Mouse (Mus musculus): ENCODE measurements around the gene Bcl7c. TPM values are rescaled to one million over a fixed set of nuclear protein-coding genes. Genes with fewer than 3 reads are reported as not detected.

Gene Bcl7c
- total and polyA plus RNA-seq, 3 experiments = 28.0 to 71.3 (median 60.5) TPM

DNA sequence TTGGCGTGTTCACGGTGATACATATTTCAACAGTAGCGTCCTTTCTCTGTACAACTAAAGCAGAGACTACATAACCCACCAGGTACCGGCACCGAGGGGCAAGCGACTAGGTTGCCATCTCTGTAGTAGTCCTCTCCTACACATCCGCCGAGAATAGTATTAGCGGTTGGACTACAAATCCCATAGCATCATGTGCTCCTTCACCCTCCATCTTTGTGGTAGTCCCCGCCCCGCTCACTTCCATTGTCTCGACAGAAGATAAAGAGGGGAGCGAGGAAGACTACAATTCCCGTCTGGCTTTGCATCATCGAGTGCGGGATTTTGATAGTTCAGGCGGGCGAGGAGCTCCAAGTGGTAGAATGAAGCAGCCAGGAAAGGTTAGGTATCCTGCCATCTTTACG lies 36.5 kb upstream of the Bcl7c start (continued):
- TF ChIP-seq USF1 (IDR thresholded peaks at IDR 0.05; ENCODE audit: low read depth, low read length) (peak; percentile 54), IRF4 (IDR thresholded peaks at IDR 0.05; ENCODE audit: low read depth, low read length) (0 out of 2 replicates have a peak, but pooled peaks have one; percentile 25), NRF1 (IDR thresholded peaks at IDR 0.05; ENCODE audit: low read depth, low read length) (peak; percentile 43; the same call in 1 of the 2 replicates), ZKSCAN1 (IDR thresholded peaks at IDR 0.05; ENCODE audit: borderline replicate concordance, low read depth, low read length) (no peak), MAX (IDR thresholded peaks at IDR 0.05; ENCODE audit: low read length) (peak; percentile 55), JUN (IDR thresholded peaks at IDR 0.05; ENCODE audit: insufficient read depth, low read depth, low read length) (no peak), MEF2A (IDR thresholded peaks at IDR 0.05; ENCODE audit: borderline replicate concordance, low read depth, low read length) (no peak), SIN3A (IDR thresholded peaks at IDR 0.05; ENCODE audit: low read length) (0 out of 2 replicates have a peak, but pooled peaks have one; percentile 42), ELF1 (IDR thresholded peaks at IDR 0.05; ENCODE audit: low read depth, low read length) (peak; percentile 56), RCOR1 (conservative IDR thresholded peaks at IDR 0.05; ENCODE audit: low read depth, low read length) (peak; percentile 51; the same call in 1 of the 2 replicates), MAZ (IDR thresholded peaks at IDR 0.05; ENCODE audit: low read depth, low read length) (peak; percentile 75), TCF12 (IDR thresholded peaks at IDR 0.05; ENCODE audit: low read depth, low read length) (no peak; the same call in 1 of the 2 replicates), KAT2A (IDR thresholded peaks at IDR 0.05; ENCODE audit: insufficient replicate concordance, low read length) (peak; percentile 92; the same call in 1 of the 2 replicates), EP300 (IDR thresholded peaks at IDR 0.05; ENCODE audit: low read length) (no peak)

DNA sequence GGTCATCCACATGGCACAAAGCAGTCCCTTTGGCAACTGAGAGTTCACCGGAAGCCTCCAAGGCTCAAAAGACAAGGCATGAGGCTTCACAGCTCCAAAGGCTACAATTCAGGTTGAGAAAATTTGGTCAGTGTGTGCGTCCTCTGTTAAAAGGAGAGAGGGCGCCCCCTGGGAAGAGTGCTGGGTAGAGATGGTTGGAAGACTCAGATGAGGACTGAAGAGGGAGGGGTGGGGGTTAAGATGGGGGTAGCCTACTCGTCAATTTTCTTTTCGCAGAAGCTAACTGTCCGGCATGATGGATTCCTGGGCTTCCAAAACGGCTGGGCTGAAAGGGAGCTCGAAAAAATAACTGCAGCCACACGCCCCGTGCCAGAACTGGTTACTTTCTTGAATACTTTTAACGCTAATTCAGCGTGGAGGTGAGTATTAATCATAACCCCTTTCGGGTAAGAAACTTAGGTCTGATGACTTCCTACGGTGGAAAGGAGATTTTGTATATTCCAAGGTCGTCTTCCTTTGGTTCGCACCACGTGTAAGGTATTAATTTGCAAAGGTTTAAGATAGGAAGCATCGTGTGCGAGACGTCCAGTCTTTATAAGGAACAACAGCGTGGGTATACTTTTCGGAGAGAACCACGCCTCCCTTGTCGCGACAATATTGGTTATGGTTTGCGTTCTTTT lies 35.8 kb upstream of the Bcl7c start, which contains the start of gene Fbxl19:
Fbxl19 (plus strand) TSS at position 178 of the 680 bp plus-strand sequence.
- Histone ChIP-seq H3K27ac (ENCODE audit: insufficient read depth, low read depth) (peak within 1 kb of the TSS; percentile 73), H3K9ac (ENCODE audit: insufficient read depth, low read depth) (peak within 1 kb of the TSS; percentile 73)
- in situ Hi-C loops (cut with MboI; ENCODE audit: low pct_ligation_motif_present, low pct_unique_long_range_greater_than_20kb, low sequenced_read_pairs) = no loop called here
- TF ChIP-seq MEF2A (IDR thresholded peaks at IDR 0.05; ENCODE audit: borderline replicate concordance, low read depth, low read length) = 0 out of 2 replicates have a peak, but pooled peaks have one; percentile 32
- no peak for TF ChIP-seq ETS1 (conservative IDR thresholded peaks at IDR 0.05; ENCODE audit: low read depth, low read length)
- no peak for TF ChIP-seq MAFK (IDR thresholded peaks at IDR 0.05; ENCODE audit: insufficient replicate concordance, low read length)
- no peak for TF ChIP-seq TCF12 (IDR thresholded peaks at IDR 0.05; ENCODE audit: low read depth, low read length)
- no peak for TF ChIP-seq KAT2A (IDR thresholded peaks at IDR 0.05; ENCODE audit: insufficient replicate concordance, low read length)
- peak; percentile 70 for TF ChIP-seq MYC (IDR thresholded peaks at IDR 0.05; ENCODE audit: low read depth, low read length)
- TF ChIP-seq MAX (IDR thresholded peaks at IDR 0.05; ENCODE audit: low read length) = peak; percentile 64
- TF ChIP-seq MAZ (IDR thresholded peaks at IDR 0.05; ENCODE audit: low read depth, low read length) = peak; percentile 95
- TF ChIP-seq RAD21 (IDR thresholded peaks at IDR 0.05; ENCODE audit: low read depth, low read length) = peak; percentile 56
- TF ChIP-seq BHLHE40 (IDR thresholded peaks at IDR 0.05; ENCODE audit: low read depth, low read length) = no peak
- peak; percentile 28 for TF ChIP-seq POLR2A (IDR thresholded peaks at IDR 0.05; ENCODE audit: low read depth, low read length)
- TF ChIP-seq NRF1 (IDR thresholded peaks at IDR 0.05; ENCODE audit: low read depth, low read length) = no peak
- TF ChIP-seq SIN3A (IDR thresholded peaks at IDR 0.05; ENCODE audit: low read length) = peak; percentile 62; the same call in 1 of the 2 replicates
- TF ChIP-seq CTCF (conservative IDR thresholded peaks at IDR 0.05 in 1 of 2, IDR thresholded peaks at IDR 0.05 in 1 of 2; ENCODE audit: low read depth in 2 of 2, low read length in 2 of 2) = peak; percentile 28 to 86; a peak in 2 of 4 replicates
- 0 out of 2 replicates have a peak, but pooled peaks have one; percentile 24 for TF ChIP-seq CHD2 (IDR thresholded peaks at IDR 0.05; ENCODE audit: low read length)
- no peak for TF ChIP-seq JUND (conservative IDR thresholded peaks at IDR 0.05; ENCODE audit: low read depth, low read length)
- no peak for TF ChIP-seq POLR2AphosphoS2 (IDR thresholded peaks at IDR 0.05; ENCODE audit: low read depth, low read length)
- TF ChIP-seq EP300 (IDR thresholded peaks at IDR 0.05; ENCODE audit: low read length) = no peak
- no peak for TF ChIP-seq USF1 (IDR thresholded peaks at IDR 0.05; ENCODE audit: low read depth, low read length)
- no peak for TF ChIP-seq USF2 (conservative IDR thresholded peaks at IDR 0.05; ENCODE audit: low read depth, low read length)
- TF ChIP-seq ZMIZ1 (IDR thresholded peaks at IDR 0.05; ENCODE audit: low read depth, low read length) = 0 out of 2 replicates have a peak, but pooled peaks have one; percentile 53
- TF ChIP-seq HCFC1 (IDR thresholded peaks at IDR 0.05; ENCODE audit: low read depth, low read length) = peak; percentile 54
- 0 out of 2 replicates have a peak, but pooled peaks have one; percentile 36 for TF ChIP-seq RCOR1 (conservative IDR thresholded peaks at IDR 0.05; ENCODE audit: low read depth, low read length)
- TF ChIP-seq ELF1 (IDR thresholded peaks at IDR 0.05; ENCODE audit: low read depth, low read length) = peak; percentile 39; the same call in 1 of the 2 replicates
- peak; percentile 32; the same call in 1 of the 2 replicates for TF ChIP-seq ZC3H11A (IDR thresholded peaks at IDR 0.05; ENCODE audit: low read depth, low read length)
- peak; percentile 49; the same call in 1 of the 2 replicates for TF ChIP-seq IRF4 (IDR thresholded peaks at IDR 0.05; ENCODE audit: low read depth, low read length)
- no peak for TF ChIP-seq PAX5 (IDR thresholded peaks at IDR 0.05; ENCODE audit: low read length)
- TF ChIP-seq ZKSCAN1 (IDR thresholded peaks at IDR 0.05; ENCODE audit: borderline replicate concordance, low read depth, low read length) = no peak
- TF ChIP-seq CHD1 (IDR thresholded peaks at IDR 0.05; ENCODE audit: low read depth, low read length) = no peak; the same call in 1 of the 2 replicates
- 0 out of 2 replicates have a peak, but pooled peaks have one; percentile 36 for TF ChIP-seq UBTF (IDR thresholded peaks at IDR 0.05; ENCODE audit: low read depth, low read length)
- TF ChIP-seq NELFE (IDR thresholded peaks at IDR 0.05; ENCODE audit: low read depth, low read length) = peak; percentile 51

More for the DNA sequence above, 35.8 kb upstream of the Bcl7c start, which contains the start of gene Fbxl19:
- peaks cover 4 to 18% of the 10 kb centered on the region in 2 experiments; a peak in 3 of 4 replicates for H3K4me1 ChIP-seq (ENCODE audit: control insufficient read depth in 1 of 2, insufficient read depth in 2 of 2)
- peak; percentile 82 for DNase-seq (ENCODE audit: extremely low read depth)
- dilution Hi-C loops (cut with MboI; ENCODE audit: extremely low pct_ligation_motif_present, extremely low pct_unique_long_range_greater_than_20kb, low sequenced_read_pairs) = no loop called here
- no peaks in the 10 kb centered on the region for H3K27me3 ChIP-seq (replicated peaks)
- H3K4me3 ChIP-seq (replicated peaks in 1 of 3; ENCODE audit: low read depth in 2 of 3, low read length in 2 of 3, poor library complexity in 1 of 3) = peak within 1 kb of the TSS; percentile 71 to 98 (median 87)
- H3K4me2 ChIP-seq (ENCODE audit: insufficient read depth, low read depth, poor library complexity, severe bottlenecking) = peak within 1 kb of the TSS; percentile 87
- H3K9me3 ChIP-seq (replicated peaks; ENCODE audit: low read length) = peaks cover 2% of the 10 kb centered on the region
- peaks cover 16 to 19% of the 10 kb centered on the region in 2 experiments for H3K36me3 ChIP-seq (replicated peaks in 1 of 2; ENCODE audit: control insufficient read depth in 1 of 2, insufficient read depth in 1 of 2, low read length in 1 of 2)
- no peaks in the 10 kb centered on the region for H3K79me2 ChIP-seq (replicated peaks; ENCODE audit: control insufficient read depth, extremely low read depth, insufficient read depth, poor library complexity, severe bottlenecking)
